Mouse (Mus musculus) lung, adult 2 months (tissue): ENCODE data around the gene AU018091.

Experiments used
- CTCF ChIP-seq: fragments of 200-500 bp; IDR thresholded peaks from 2 replicates; pipeline ENCODE4 v1.5.1; 2011; ENCODE audit warnings: mild to moderate bottlenecking, low read length, control low read depth; ENCODE audit not compliant: insufficient read depth
- POLR2A ChIP-seq: fragments of 200-500 bp; IDR thresholded peaks from 2 replicates; pipeline ENCODE4 v1.6.1; 2011; ENCODE audit warnings: low read depth, mild to moderate bottlenecking, control low read depth, low read length, borderline replicate concordance; ENCODE audit errors: extremely low read depth

DNA sequence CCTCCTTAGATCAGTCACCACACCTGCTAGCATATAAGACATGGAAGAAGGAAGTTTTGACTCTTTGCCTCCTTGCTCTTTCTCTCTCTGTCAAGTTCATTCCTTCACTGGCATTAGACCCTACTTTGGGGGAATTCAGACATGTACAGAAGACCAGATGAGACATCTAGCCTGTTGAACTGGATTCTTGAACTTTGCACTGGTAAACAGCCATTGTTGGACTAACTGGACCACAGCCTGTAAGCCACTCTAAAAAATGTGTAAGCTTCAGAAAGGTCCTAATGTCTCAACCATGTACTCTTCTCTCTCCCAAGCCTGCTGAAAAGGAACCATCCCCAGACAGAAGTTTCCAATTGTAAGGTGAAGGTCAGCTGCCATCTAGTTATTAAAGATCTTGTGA is 22.9 kb downstream of the AU018091 start:
- TF ChIP-seq CTCF, result no peak
- TF ChIP-seq POLR2A, result no peak
